Mouse (Mus musculus) adrenal gland, adult 2 months (tissue): Measurements from ENCODE around the gene H2-T23. TPM values are rescaled to one million over a fixed set of nuclear protein-coding genes. Genes with fewer than 3 reads are reported as not detected.
"Not testable (repeated sequence)": the region's sequence is repeated elsewhere in the genome, so short reads cannot be mapped to it uniquely, and the experiment has no call there.

Experiments used
- DNase-seq: peaks from one replicate; pipeline ENCODE4 v3.0.0; 2021
- polyA plus RNA-seq: library from polyadenylated mRNA; depleted of rRNA; stranded (reverse); fragments of >200 nt; gene quantifications from 2 replicates; pipeline ENCODE4 v1.2.3, GENCODE M21; 2012
- total RNA-seq, 2 experiments: library from RNA; stranded (reverse); gene quantifications; 2 replicates each; pipeline ENCODE4 v1.2.3; 2021

H2-T23 gene
- total and polyA plus RNA-seq, 3 experiments = 49.7 to 156 (median 65.2) TPM

- DNase-seq = peak; percentile 58
Observed at GRCm38 (mm10) chr17:36023710-36024654, 8.7 kb downstream of the H2-T23 start.

GRCm38 (mm10) chr17:36022922-36023321 is 9.7 kb downstream of the H2-T23 start:
- no peak for DNase-seq

GRCm38 (mm10) chr17:36022098-36022497 is 10.6 kb downstream of the H2-T23 start:
- no peak for DNase-seq

GRCm38 (mm10) chr17:36021309-36021708 is 11.3 kb downstream of the H2-T23 start:
- DNase-seq = no peak

- peak; percentile 81 for DNase-seq
Observed at GRCm38 (mm10) chr17:36020191-36021073, 12.2 kb downstream of the H2-T23 start, which contains the start of gene H2-T24. H2-T24 (minus strand) TSS chr17:36020560.

- no peak for DNase-seq
Observed at GRCm38 (mm10) chr17:36019519-36019918, 13.1 kb downstream of the H2-T23 start.

- peak; percentile 57 for DNase-seq
Observed at GRCm38 (mm10) chr17:36018979-36019378, 13.7 kb downstream of the H2-T23 start.

- no peak for DNase-seq
Observed at GRCm38 (mm10) chr17:36017046-36017445, 15.6 kb downstream of the H2-T23 start.

GRCm38 (mm10) chr17:36014977-36015376 is 17.7 kb downstream of the H2-T23 start:
- no peak for DNase-seq

- not testable (repeated sequence) for DNase-seq
Observed at GRCm38 (mm10) chr17:36004409-36004808, 28.2 kb downstream of the H2-T23 start.

- DNase-seq = no peak
Observed at GRCm38 (mm10) chr17:36003331-36003730, 29.3 kb downstream of the H2-T23 start.

- no peak for DNase-seq
Observed at GRCm38 (mm10) chr17:36001966-36002365, 30.7 kb downstream of the H2-T23 start.

GRCm38 (mm10) chr17:36001121-36001897 is 31.3 kb downstream of the H2-T23 start:
- DNase-seq = peak; percentile 31

- DNase-seq = no peak
Observed at GRCm38 (mm10) chr17:36000349-36000748, 32.3 kb downstream of the H2-T23 start.

- DNase-seq = no peak
Observed at GRCm38 (mm10) chr17:35999356-35999755, 33.3 kb downstream of the H2-T23 start.

GRCm38 (mm10) chr17:35998545-35999305 is 33.9 kb downstream of the H2-T23 start:
- no peak for DNase-seq

- peak; percentile 39 for DNase-seq
Observed at GRCm38 (mm10) chr17:35997713-35998510, 34.7 kb downstream of the H2-T23 start.

GRCm38 (mm10) chr17:35996949-35997348 is 35.7 kb downstream of the H2-T23 start:
- peak; percentile 96 for DNase-seq

- DNase-seq = no peak
Observed at GRCm38 (mm10) chr17:35994879-35995240, 37.8 kb downstream of the H2-T23 start.
